Mouse (Mus musculus) thymus, adult 2 months (tissue): Measurements from ENCODE around the gene Chst4.

ENCODE experiments used
- CTCF ChIP-seq: fragments of 200-500 bp; IDR thresholded peaks from 2 replicates; pipeline ENCODE4 v1.5.1; 2012; ENCODE audit warnings: mild to moderate bottlenecking, control low read depth, low read length, moderate library complexity, borderline replicate concordance; ENCODE audit not compliant: control insufficient read depth, poor library complexity, insufficient read depth; ENCODE audit errors: extremely low read depth
- POLR2A ChIP-seq: fragments of 200-500 bp; IDR thresholded peaks from 2 replicates; pipeline ENCODE4 v1.6.1; 2012; ENCODE audit warnings: mild to moderate bottlenecking, low read length, control low read depth, moderate library complexity; ENCODE audit not compliant: control insufficient read depth, poor library complexity, insufficient read depth; ENCODE audit errors: extremely low read depth

- TF ChIP-seq POLR2A = no peak
- TF ChIP-seq CTCF = no peak
Measured at GRCm38 (mm10) chr8:110002953-110003352, 36.6 kb downstream of the Chst4 start.
